Mouse (Mus musculus): ENCODE measurements around the gene Ctdspl2.

Gene Ctdspl2

GRCm38 (mm10) chr2:122059365-122060115 lies 103.7 kb downstream of the Ctdspl2 start:
- in situ Hi-C loops (cut with MboI, MseI) = loop anchor here (10.0 kb wide), 1 partner anchor 175 kb away; the partner anchor contains the start of gene Sord

Data from T-helper 2 cell (primary cell).